Mouse (Mus musculus) testis, adult 2 months (tissue): ENCODE data around the gene Trim67. TPM values are rescaled to one million over a fixed set of nuclear protein-coding genes. Genes with fewer than 3 reads are reported as not detected.

Source experiments
- H3K27ac ChIP-seq: fragments of 200-500 bp; 2 replicates; pipeline ENCODE4 v1.5.1; 2012; ENCODE audit warnings: low read depth, low read length; ENCODE audit not compliant: control insufficient read depth, insufficient read depth
- H3K27me3 ChIP-seq: fragments of 200-500 bp; 2 replicates; pipeline ENCODE4 v1.6.1; 2012; ENCODE audit warnings: mild to moderate bottlenecking, low read length, moderate library complexity; ENCODE audit not compliant: control insufficient read depth, insufficient read depth
- H3K36me3 ChIP-seq: fragments of 200-500 bp; 2 replicates; pipeline ENCODE4 v1.6.1; 2012; ENCODE audit warnings: mild to moderate bottlenecking, low read length; ENCODE audit not compliant: control insufficient read depth, insufficient read depth
- H3K4me1 ChIP-seq: fragments of 200-500 bp; 2 replicates; pipeline ENCODE4 v1.6.1; 2012; ENCODE audit warnings: low read length; ENCODE audit not compliant: control insufficient read depth, insufficient read depth
- H3K4me3 ChIP-seq: fragments of 200-500 bp; 2 replicates; pipeline ENCODE4 v1.5.1; 2012; ENCODE audit warnings: low read depth, mild to moderate bottlenecking, low read length, moderate library complexity, mixed read lengths; ENCODE audit not compliant: control insufficient read depth
- CTCF ChIP-seq: fragments of 200-500 bp; IDR thresholded peaks from 2 replicates; pipeline ENCODE4 v1.5.1; 2012; ENCODE audit warnings: low read depth, mild to moderate bottlenecking, inconsistent platforms, low read length, moderate library complexity; ENCODE audit not compliant: control insufficient read depth, insufficient read depth, insufficient replicate concordance
- POLR2A ChIP-seq: fragments of 200-500 bp; IDR thresholded peaks from 2 replicates; pipeline ENCODE4 v1.6.1; 2012; ENCODE audit warnings: low read depth, mild to moderate bottlenecking, inconsistent platforms, low read length, moderate library complexity; ENCODE audit not compliant: control insufficient read depth
- polyA plus RNA-seq: library from polyadenylated mRNA; depleted of rRNA; stranded (reverse); fragments of >200 nt; gene quantifications from 2 replicates; pipeline ENCODE4 v1.2.3, GENCODE M21; 2012

The Trim67 gene
- polyA plus RNA-seq, 1 experiment: 0.49 TPM

DNA sequence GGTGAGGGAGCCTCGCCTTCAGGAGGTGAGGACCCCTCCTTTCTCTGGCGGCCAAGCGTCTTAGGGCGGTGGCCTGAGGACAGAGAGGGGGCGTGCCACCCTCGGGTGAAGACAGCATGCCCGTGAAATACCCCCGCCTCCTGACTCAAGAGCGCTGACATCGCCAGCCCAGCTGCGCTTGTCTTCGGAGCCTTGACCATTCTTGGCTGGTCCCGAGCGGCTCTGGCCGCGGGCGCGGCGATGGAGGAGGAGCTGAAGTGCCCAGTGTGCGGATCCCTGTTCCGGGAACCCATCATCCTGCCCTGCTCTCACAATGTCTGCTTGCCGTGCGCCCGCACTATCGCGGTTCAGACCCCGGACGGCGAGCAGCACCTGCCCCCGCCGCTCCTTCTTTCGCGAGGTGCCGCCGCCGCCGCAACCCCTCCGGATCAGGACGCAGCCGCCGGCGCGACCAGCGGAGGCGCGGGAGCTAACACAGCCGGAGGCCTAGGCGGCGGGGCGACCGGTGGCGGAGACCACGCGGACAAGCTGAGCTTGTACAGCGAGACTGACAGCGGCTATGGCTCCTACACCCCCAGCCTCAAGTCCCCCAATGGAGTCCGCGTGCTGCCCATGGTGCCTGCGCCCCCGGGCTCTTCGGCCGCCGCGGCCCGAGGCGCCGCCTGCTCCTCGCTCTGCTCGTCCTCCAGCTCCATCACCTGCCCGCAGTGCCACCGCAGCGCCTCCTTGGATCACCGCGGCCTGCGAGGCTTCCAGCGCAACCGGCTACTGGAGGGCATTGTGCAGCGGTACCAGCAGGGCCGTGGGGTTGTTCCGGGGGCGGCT is 981 bp downstream of the Trim67 start:
- Histone ChIP-seq H3K36me3 (no peaks in the 10 kb centered on the region), H3K27ac (no peak overlapping the region)

DNA sequence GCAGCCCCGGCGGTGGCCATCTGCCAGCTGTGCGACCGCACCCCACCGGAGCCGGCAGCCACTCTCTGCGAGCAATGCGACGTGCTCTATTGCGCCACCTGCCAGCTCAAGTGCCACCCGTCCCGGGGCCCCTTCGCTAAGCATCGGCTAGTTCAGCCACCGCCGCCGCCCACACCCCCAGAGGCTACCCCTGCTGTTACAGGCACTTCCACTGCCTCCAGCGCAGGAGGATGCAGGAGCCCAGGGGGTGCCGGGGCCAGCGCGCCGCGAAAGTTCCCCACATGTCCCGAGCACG is 1.5 kb downstream of the Trim67 start:
- H3K27me3 ChIP-seq: no peaks in the 10 kb centered on the region
- peaks cover 19% of the 10 kb centered on the region for H3K4me1 ChIP-seq
- H3K4me3 ChIP-seq: no peak overlapping the region; the same call in 1 of the 2 replicates
- H3K27ac ChIP-seq: no peak overlapping the region
- TF ChIP-seq POLR2A (no peak), CTCF (no peak)
- no peaks in the 10 kb centered on the region for H3K36me3 ChIP-seq

More for the DNA sequence above, 981 bp downstream of the Trim67 start:
- TF ChIP-seq CTCF (no peak), POLR2A (no peak)
- Histone ChIP-seq H3K27me3 (no peaks in the 10 kb centered on the region), H3K4me1 (peaks cover 19% of the 10 kb centered on the region), H3K4me3 (peak overlapping the region; percentile 60)

DNA sequence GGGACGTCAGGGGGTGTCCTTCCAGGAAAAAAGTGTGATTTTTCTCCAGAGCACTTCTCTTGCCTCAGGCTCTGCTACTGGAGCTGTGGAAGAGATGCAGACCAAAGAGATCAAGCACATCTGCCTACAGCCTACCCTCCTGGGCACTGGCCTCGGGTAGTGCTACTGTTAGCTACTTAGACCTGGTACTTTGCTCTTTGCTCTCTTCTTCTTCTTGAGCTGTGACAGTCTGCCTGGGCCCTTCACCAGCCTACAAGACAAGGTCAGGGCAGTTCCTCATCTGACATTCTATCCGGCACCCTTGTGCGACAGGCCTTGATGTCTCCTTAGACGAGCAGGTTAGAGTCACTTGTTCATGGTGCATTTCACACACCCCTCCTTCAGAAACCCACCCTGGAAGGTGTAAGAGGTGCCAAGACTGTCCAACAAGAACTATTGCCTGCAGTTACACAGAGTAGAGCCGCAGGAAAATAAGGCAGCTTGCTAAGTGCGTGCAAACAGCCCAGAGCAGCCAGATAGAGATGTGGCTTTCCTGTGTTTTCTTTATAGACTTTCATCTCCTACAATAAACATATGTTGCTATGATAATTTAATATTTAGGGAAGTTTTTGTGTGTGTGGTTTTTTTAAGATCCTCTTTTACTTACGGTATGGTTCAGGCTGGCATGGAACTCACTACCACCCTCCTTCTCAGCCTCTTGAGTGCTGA is 3.0 kb downstream of the Trim67 start:
- peaks cover 19% of the 10 kb centered on the region for H3K4me1 ChIP-seq
- H3K27me3 ChIP-seq: no peaks in the 10 kb centered on the region
- no peak for TF ChIP-seq POLR2A
- no peak for TF ChIP-seq CTCF
- no peak overlapping the region for H3K27ac ChIP-seq
- H3K4me3 ChIP-seq: no peak overlapping the region
- H3K36me3 ChIP-seq: no peaks in the 10 kb centered on the region

DNA sequence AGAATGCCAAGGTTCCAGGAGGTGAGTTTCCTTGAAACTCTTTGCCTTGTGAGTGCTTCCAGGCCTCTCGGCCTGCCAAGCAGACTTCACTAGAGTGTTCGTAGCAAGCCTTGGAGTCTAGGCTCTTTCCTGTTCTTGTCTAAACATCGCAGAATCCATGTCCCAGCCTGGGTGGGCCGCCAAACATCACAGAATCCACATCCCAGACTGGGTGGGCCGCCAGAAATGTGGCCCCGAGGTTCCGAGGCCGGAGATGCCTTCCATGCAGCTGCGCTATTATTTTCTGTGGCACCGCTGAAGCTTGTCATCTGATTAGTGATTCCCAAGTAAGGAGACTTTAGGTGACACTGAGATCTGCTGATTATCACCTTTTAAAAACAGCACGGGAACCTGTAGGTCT is 7.7 kb downstream of the Trim67 start:
- no peak overlapping the region for H3K27ac ChIP-seq
- H3K27me3 ChIP-seq: no peaks in the 10 kb centered on the region
- no peaks in the 10 kb centered on the region for H3K4me1 ChIP-seq
- no peak for TF ChIP-seq POLR2A
- TF ChIP-seq CTCF: no peak
- no peaks in the 10 kb centered on the region for H3K36me3 ChIP-seq
- H3K4me3 ChIP-seq: no peak overlapping the region

DNA sequence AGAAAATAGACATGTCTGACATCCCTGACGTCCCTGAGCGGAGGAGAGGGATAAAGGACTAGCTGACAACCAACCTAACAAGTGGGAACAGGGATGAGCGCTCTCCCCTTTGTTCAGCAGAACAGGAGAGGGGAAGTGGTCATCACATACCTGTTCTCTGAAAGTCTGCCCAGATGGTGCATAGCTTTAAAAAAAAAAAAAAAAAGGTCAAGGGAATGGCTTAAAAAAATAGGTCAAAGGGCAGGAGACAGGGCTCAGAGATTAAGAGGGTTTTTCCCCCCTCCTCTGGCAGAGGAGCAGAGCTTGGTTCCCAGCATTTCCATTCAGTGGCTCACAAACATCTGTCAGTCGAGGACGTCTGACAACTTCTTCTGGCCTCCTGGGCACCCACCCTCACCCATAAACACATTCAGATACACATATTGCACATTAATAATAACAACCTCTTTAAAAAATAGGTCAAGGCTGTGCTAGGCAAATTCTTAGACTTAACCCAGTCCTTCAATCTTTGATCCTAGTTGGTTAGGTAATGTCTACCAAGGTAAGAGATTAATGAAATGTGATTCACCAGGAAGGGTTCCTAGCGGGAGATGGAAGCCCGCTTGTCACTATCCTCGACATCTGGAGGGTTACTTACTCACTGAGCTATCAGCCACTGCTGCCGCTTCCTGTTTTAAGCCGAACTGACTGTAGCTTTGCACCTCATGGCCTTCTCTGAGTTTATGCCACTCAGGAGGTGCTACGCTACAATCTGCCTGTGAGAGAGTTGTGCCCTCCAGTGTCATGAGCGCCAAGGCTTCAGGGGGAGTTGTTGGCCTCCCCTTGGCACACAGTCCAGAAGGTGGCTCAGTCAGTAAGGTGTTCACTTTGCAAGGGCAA is 11.2 kb downstream of the Trim67 start:
- TF ChIP-seq CTCF (no peak), POLR2A (no peak)
- Histone ChIP-seq H3K4me3 (no peak overlapping the region), H3K27me3 (no peaks in the 10 kb centered on the region), H3K27ac (no peak overlapping the region), H3K4me1 (no peaks in the 10 kb centered on the region), H3K36me3 (no peaks in the 10 kb centered on the region)

DNA sequence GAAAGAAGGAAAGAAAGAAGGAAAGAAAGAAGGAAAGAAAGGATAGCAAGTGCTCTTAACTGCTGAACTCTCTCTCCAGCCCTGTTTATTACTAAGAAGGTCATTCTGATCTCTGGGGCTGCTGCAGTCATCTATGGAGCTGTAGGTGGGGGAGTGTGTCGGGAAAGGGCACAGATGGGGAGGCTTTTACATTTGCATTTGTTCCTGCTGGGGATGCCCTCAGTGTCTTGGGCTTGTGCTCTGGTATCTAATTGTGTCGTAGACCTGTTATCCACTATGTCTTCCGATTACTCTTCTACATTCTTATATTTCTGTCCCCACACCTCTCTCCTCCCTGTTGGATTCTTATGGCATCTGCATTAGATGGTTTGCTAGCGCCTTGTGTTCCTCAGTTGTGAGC is 13.1 kb downstream of the Trim67 start:
- Histone ChIP-seq H3K4me3 (no peak overlapping the region), H3K27me3 (no peaks in the 10 kb centered on the region), H3K4me1 (no peaks in the 10 kb centered on the region), H3K36me3 (no peaks in the 10 kb centered on the region), H3K27ac (no peak overlapping the region)
- TF ChIP-seq POLR2A (no peak), CTCF (no peak)

DNA sequence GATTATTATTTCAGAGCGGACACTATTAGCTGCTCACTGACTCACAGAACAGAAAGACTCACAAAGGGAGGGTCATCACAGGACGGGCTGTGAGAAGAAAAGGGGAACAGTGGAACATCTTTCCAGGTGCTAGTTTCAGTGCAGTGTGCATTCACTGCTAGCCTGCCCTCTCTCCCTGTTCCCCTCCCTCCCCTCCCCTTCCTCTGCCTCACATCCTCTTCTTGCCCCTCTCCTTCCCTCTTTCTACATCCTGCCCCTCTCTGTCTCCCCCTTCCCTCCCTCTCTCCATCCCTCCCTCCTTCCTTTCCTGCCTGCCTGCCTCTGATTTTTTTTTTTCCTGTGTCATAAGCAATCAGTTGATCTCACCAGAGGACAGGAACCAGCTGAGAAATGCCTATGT is 16.5 kb downstream of the Trim67 start:
- H3K4me3 ChIP-seq: no peak overlapping the region
- no peaks in the 10 kb centered on the region for H3K36me3 ChIP-seq
- H3K27me3 ChIP-seq: no peaks in the 10 kb centered on the region
- no peak for TF ChIP-seq CTCF
- TF ChIP-seq POLR2A: no peak
- no peak overlapping the region for H3K27ac ChIP-seq
- no peaks in the 10 kb centered on the region for H3K4me1 ChIP-seq
